Mouse (Mus musculus): ENCODE measurements at regions not wholly inside any gene's neighbourhood (a gene's known extent, or its start where the extent isn't known, plus 50 kb on each side); places are given as distances from the start of the nearest gene placed in this dataset.

DNA sequence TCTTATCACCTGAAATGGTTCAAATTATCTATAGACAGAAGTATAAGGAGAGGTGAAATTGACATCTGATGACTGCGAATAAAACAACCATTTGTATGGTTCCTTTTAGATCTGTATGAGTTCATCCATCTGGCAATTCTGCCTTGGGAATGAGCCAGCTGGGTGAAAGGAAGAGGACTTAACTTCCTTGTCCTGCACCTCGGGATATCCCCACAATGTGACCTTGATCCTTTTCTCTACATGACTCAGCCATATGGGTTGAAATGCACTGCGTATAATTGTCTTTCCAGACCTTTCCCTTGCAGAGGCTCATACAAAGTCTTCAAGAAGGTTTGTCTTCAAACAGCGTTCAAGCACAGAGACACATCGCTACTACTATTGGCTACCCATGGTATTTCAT, 292.6 kb upstream of the Pitrm1 start:
- DNase-seq (ENCODE audit: low read depth, low spot score) = no peak

DNA sequence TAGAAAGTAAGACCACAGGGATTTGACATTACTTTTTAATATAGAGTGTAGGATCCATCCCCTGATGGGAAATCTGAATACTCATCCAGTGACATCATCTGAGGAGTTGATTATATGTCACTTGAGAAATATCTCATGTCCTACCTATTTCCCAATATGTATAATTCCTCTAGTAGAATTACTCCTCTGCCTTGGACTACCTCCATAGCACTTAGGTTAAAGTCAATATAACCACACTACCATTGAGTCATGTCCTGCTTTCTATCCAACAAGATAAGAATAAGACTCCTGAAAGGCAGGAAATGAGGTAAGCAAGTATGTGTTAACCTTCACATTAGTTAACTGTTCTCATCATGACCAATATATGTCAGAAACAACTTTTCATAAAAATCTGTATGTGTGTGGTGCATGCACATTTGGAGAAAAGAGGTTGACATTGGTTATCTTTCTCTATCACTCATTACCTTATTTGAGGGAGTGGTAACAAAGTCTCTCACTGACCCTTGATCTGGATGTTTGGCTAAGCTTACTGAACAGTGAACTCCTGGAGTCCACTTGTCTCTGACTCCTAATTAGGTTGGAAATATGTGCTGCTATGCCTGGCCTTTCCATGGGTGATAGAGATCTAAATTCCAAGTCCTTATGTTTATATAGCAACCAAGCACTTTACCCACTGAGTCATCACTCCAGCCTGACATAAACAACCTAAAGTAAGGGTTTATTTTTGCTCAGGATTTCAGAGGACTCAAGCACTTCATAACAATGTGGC, 292.0 kb upstream of the Pitrm1 start:
- no peak for DNase-seq (ENCODE audit: low read depth, low spot score)

DNA sequence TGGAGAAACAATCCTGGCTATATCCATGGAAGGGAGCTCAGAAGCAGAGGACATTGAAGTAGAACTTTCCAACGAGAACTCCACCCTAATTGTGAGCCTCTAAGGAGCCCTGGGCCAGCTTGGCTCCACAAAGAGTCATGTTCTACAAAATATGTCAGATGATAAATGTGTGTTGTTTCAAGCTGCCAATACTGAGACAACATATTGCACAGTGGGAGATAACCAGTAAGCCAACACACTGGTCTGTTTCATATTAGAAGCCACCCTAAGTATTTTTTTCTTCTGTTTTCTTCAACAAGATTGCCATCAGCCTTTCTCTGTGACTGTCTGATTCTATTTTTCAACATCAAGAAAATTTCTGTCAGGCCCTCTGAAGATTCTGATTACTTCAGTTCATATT, 289.5 kb upstream of the Pitrm1 start:
- no peak for DNase-seq (ENCODE audit: low read depth, low spot score)

- DNase-seq (ENCODE audit: low read depth, low spot score) = no peak
These were observed 287.6 kb upstream of the Pitrm1 start for GRCm38 (mm10) chr13:6260321-6260865.

DNA sequence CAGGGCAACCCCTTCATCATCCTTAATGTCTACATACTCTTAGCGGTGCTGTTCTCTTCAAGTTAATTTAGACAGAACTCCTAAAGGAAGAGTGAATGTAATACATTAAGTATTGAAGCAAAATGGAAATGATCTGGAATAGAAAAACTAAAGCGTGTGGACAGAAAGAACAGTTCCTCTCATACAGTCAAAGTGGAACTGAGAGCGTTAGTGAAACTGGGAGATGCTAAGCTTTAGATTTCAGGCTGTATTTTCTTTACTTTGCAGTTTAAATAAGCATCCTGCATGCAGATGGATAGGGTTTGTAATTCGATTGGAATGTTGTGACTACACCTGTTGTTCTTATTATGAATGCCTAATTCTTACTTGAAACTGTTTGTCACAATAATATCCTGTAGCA, 286.5 kb upstream of the Pitrm1 start:
- no peak for DNase-seq (ENCODE audit: low read depth, low spot score)

DNA sequence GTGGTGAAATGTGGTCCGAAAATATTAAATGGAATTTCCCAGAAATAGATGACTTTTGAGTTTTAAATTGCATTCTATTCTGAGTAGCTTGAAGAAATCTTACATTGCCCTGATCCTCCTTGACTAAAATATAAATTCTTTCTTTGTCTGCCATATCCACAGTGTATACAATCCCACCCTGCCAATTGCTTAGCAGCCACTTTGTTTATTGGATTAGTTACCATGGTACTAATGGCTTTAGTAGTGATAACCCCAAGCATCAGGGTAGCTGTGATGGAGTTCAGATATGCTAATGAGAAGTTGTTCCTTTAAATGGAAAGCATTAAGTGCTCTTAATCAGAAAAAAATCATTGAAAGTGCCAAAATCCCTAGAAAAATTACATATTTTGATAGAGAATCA, 277.4 kb upstream of the Pitrm1 start:
- DNase-seq (ENCODE audit: low read depth, low spot score) = no peak

GRCm38 (mm10) chr13:6272932-6273331, 275.0 kb upstream of the Pitrm1 start:
- no peak for DNase-seq (ENCODE audit: low read depth, low spot score)

GRCm38 (mm10) chr13:6280073-6280472, 267.9 kb upstream of the Pitrm1 start:
- DNase-seq (ENCODE audit: low read depth, low spot score) = no peak

DNA sequence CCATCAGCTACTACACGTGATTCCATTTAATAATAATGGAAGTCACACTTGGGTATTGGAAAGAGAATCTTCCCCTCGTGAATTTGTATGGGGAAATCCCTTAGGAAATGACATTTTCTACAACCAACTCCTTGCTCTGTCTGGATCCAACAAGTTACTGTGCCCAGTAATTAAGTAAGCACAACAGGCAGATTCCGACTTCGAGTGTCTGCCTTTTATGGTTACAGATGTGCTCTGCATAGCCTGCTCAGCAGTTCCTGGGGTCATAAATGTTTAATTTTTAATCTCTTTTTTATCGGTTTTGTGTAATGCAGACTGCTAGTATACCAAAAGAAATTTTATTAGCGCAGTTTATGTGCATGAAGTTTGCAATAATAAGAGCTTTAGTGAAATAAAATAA, 259.8 kb upstream of the Pitrm1 start:
- DNase-seq (ENCODE audit: low read depth, low spot score) = no peak

GRCm38 (mm10) chr13:6292098-6292497, 255.9 kb upstream of the Pitrm1 start:
- no peak for DNase-seq (ENCODE audit: low read depth, low spot score)

- DNase-seq (ENCODE audit: low read depth, low spot score) = no peak
These were observed 242.2 kb upstream of the Pitrm1 start for GRCm38 (mm10) chr13:6305718-6306117.

DNA sequence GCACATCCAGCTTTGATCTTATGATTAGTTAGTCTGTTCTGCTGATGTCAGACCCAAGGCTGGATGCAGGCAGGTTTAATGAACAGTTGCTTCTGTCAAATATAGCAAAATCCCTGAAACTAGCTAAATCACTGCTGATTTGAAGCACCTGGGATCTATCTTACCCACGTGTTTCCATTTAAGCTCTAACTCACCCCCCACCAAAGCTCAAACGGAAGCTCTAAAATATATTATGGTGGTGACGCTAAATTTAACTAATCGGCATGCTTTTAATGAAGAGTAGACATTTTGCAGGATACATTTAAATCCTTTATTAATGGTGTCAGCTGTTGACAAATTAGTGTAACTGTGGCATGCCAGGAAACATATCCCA, 241.3 kb upstream of the Pitrm1 start:
- DNase-seq (ENCODE audit: low read depth, low spot score) = no peak

DNA sequence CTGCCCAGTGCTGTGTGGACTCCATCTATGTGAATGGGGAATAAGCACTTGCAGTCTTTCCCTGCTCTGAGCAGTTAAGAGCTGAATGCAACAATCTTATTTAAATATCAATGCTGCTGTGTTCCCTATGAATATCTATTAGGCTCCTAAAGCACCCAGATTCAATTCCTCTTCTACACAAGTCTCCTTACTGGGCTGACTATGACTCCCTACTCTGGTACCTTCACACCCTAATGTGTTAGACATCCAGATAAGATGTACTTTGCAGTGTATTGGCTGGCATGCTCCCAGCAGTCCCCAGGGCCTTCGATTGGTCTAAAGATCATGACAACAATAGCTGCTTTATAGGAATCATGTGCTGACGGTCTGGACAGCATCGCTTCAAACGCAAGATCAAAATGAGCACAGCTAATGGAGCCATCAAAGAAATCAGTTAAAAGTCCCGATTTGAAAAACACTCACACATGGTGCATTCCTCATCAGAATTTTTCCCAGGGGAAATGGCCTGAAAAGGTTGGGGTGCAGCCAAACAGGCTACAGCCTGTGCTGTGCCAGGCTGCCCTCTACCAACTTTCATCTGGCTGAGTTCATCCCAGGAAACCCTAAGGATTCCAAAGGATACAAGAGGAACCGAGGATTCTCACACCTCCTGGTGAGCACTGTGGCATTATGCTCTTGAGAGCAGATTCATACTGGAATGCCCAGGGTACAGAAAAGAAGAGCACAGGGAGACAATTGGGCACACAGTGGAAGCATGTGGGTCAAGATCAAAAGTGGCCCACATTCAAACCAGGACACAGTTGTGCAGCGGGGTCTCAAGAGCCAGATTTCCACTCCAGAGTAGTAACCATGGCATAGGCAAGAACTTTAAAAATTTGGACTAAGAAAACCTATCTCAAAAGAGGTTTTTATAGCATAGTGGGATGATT, 240.7 kb upstream of the Pitrm1 start:
- no peak for DNase-seq (ENCODE audit: low read depth, low spot score)

- no peak for DNase-seq (ENCODE audit: low read depth, low spot score)
These were observed 231.7 kb upstream of the Pitrm1 start for GRCm38 (mm10) chr13:6316201-6316600.

- DNase-seq (ENCODE audit: low read depth, low spot score) = no peak
These were observed 224.0 kb upstream of the Pitrm1 start for GRCm38 (mm10) chr13:6323948-6324347.

DNA sequence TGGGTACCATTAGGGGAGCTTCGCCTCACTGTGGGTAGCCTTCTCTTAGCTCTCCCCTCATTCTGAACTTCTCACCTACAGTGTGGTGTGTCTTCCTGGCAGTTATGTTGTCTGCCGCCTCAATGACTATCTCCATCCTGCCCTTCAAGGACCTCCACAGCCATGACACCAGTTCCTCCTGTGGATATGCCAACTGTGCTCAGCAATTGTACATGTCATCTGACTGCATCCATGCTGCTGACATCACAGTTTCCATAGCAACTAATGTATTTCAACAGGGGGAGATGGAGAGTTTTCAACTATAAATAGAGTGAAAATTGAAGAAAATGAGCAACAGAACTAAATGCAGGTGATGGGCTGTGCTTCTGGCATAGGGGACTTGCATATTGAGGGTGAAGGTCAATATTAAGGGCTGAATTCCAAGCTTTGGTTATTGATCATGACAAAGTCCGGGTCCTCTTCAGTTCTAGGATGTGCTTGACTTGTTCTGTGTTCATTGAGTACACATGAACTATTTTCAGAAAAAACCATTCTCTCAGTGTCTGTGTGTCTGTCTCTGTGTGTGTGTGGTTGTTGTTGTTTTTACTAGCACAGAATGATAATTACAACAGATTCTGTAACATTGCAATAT, 217.5 kb upstream of the Pitrm1 start:
- no peak for DNase-seq (ENCODE audit: low read depth, low spot score)

GRCm38 (mm10) chr13:6340157-6340556, 207.8 kb upstream of the Pitrm1 start:
- no peak for DNase-seq (ENCODE audit: low read depth, low spot score)

DNA sequence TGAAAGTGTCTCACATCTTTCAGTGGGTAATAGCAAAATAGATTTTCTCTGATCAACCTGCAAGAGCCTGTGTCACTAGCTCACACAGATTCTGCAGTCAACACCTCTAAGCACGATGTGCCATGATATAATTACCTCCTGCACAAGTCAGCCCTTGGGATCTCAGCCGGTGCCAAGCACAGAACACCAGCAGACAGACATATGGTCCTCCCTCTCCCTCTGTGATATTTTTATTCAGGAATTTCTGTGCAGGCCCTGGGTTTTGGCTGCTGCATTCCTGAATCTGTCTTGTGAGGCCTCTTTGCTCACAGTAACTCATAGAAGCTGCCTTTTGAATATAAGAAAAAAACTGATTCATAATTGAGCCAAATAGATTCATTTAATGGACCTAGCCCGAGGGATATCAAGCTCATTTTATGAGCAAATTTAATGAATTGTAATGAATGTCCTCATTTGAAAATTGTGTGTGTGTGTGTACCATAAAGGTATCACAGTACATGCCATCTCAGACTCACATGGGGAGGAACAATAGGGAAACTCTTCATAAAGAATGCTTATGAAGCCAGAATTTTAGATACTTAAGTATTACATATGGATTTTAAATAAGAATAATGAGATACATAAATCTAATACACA, 206.7 kb upstream of the Pitrm1 start:
- DNase-seq (ENCODE audit: low read depth, low spot score) = no peak

GRCm38 (mm10) chr13:6365169-6365568, 182.8 kb upstream of the Pitrm1 start:
- no peak for DNase-seq (ENCODE audit: low read depth, low spot score)

GRCm38 (mm10) chr13:6367661-6368060, 180.3 kb upstream of the Pitrm1 start:
- DNase-seq (ENCODE audit: low read depth, low spot score) = no peak

DNA sequence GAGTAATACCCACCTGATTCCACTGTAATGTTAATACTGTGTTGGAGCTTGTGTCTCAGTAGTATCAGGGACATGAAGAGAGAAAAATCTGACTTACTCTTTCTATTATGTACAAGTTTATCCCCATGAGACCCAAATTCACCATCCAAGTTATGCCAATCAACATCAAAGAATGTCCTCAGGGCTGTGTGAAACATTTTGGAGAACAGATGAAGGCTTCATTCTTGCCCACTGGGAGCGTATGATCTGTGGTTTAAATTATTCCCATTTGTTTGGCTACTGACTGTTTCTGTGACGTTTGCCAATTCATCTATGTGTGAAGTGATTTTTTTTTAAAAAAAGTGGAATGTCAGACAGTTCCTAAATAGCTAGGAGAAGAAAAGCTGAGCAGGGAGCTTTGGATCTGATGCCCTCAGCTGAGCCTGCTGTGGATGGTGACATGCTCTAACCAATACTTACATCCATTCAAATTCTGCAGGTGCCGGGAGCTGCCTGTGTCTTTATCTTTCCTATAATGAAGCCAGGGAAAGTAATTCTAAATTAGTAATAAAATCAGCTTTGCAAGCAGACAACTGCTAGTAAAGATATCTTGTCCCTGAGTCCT, 173.3 kb upstream of the Pitrm1 start:
- DNase-seq (ENCODE audit: low read depth, low spot score) = no peak

Measured in c-Kit-negative CD71-positive TER-119-positive erythroid progenitor cells, embryonic 14.5 days (primary cell).